Mouse (Mus musculus) intestine, embryonic 15.5 days (tissue): ENCODE measurements at regions not wholly inside any gene's neighbourhood (a gene's known extent, or its start where the extent isn't known, plus 50 kb on each side); places are given as distances from the start of the nearest gene placed in this dataset.
A peak's percentile ranks its signal among the peaks of the same experiment; 100 is the strongest.

ENCODE experiments used
- ATAC-seq: fragments of 200-750 bp; cut with Nextera tagmentation; 2 replicates; pipeline ENCODE4 v1.8.0; 2017; ENCODE audit warnings: moderate TSS enrichment, moderate library complexity
- H3K27ac ChIP-seq: fragments of 300-500 bp; sonication (generic); 2 replicates; pipeline ENCODE4 v1.5.1; 2015; ENCODE audit warnings: mild to moderate bottlenecking, inconsistent platforms
- H3K27me3 ChIP-seq: fragments of 300-500 bp; sonication (generic); replicated peaks from 2 replicates; pipeline ENCODE4 v1.6.1; 2015; ENCODE audit warnings: inconsistent platforms
- H3K36me3 ChIP-seq: fragments of 300-500 bp; sonication (generic); 2 replicates; pipeline ENCODE4 v1.6.1; 2015; ENCODE audit warnings: inconsistent platforms
- H3K4me1 ChIP-seq: fragments of 300-500 bp; sonication (generic); replicated peaks from 2 replicates; pipeline ENCODE4 v1.6.1; 2015; ENCODE audit warnings: inconsistent platforms
- H3K4me2 ChIP-seq: fragments of 300-500 bp; sonication (generic); replicated peaks from 2 replicates; pipeline ENCODE4 v1.6.1; 2015; ENCODE audit warnings: mild to moderate bottlenecking, inconsistent platforms
- H3K4me3 ChIP-seq: fragments of 300-500 bp; sonication (generic); replicated peaks from 2 replicates; pipeline ENCODE4 v1.5.1; 2015; ENCODE audit warnings: inconsistent platforms
- H3K9ac ChIP-seq: fragments of 300-500 bp; sonication (generic); 2 replicates; pipeline ENCODE4 v1.6.1; 2015; ENCODE audit warnings: inconsistent platforms
- H3K9me3 ChIP-seq: fragments of 300-500 bp; sonication (generic); 2 replicates; pipeline ENCODE4 v1.6.1; 2016; ENCODE audit warnings: inconsistent platforms
- WGBS: fragments of 180-500 bp; shearing (Covaris S2); methylation state at CpG from one replicate; pipeline ENCODE4 v1.1.7; 2015; 5-methylcytosine and 5-hydroxymethylcytosine counted together

DNA sequence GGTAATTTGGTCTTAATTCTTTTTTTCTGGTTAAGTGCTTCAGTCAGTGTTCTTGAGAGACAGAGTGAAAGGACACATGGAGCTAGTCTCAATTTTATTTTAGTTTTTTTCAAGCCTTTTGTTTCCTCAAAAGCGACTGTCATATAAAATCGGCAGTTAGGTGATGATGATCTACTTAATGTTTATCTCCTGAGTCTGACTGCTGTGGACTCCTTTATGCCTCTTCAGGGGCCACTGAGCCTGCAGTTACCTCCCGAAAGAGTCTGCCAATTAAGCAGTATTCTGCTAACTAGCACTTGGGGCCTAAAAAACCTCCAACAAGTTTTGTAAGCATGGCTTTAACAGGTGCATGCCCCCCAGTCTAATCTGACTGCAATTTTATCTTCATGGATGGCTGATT lies 170.0 kb upstream of the Flrt2 start:
- Histone ChIP-seq H3K9ac (no peak overlapping the region), H3K9me3 (no peaks in the 10 kb centered on the region), H3K4me2 (no peak overlapping the region), H3K4me3 (no peak overlapping the region), H3K4me1 (no peaks in the 10 kb centered on the region), H3K27me3 (no peaks in the 10 kb centered on the region), H3K27ac (no peak overlapping the region), H3K36me3 (no peaks in the 10 kb centered on the region)
- no peak for ATAC-seq
- 69% methylated on average over 3 of the region's 3 CpGs for WGBS

DNA sequence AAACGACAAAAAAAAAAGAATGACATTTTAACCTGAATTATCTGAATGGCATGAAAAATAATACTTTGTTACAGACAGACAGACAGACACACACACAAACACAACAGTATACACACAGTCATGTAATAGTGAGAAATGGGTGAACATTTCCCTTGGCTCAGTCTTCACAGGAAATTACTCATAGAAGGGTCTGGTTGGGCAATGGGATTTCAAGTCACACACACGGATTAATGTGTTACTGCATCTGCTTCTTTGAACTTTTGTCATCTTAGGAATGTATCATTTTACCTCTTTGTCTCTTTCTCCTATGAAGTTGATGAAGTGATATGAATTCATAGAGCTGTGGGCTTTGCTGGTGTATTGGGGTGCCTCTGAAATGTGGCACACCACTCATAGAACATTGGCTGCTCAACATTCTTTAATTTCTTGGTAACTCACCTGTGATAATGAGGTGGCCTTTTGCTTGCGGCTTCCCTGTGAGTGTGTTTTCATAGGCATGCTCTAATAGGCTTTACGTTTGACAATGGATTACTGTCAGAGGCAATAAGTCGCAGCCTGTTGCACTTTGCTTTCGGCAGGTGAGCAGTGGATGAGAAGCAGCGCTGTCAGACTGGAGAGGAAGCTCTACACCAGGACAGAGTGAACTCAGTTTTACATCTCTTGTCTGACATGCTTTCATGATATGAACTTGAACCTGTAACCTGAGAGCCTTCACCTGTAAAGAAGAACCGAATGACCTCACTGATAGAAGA lies 158.0 kb upstream of the Flrt2 start:
- WGBS: 64% methylated on average over 8 of the region's 8 CpGs
- no peak overlapping the region for H3K27ac ChIP-seq
- H3K4me3 ChIP-seq: no peak overlapping the region
- H3K4me1 ChIP-seq: no peaks in the 10 kb centered on the region
- H3K36me3 ChIP-seq: no peaks in the 10 kb centered on the region
- no peaks in the 10 kb centered on the region for H3K9me3 ChIP-seq
- no peaks in the 10 kb centered on the region for H3K27me3 ChIP-seq
- no peak overlapping the region for H3K4me2 ChIP-seq
- H3K9ac ChIP-seq: no peak overlapping the region
- ATAC-seq: no peak

DNA sequence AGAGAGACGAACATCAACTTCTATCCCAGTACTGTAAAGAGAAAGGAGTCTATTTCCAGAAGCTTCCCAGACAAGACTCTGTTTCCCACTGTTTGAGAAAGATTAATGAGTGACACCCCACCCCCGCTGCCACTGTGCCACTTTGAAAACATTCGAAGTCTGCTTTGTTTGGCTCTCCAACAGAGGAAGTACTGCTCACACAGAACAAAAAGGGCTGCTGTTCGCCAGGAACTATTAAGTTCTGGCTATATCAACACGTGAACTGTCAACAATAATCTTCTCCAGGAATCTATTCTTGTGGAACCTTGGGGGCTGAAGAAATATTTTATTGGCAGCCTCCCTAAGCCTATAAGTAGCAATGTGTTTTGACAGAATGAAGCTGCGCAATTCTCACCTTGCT lies 144.7 kb upstream of the Flrt2 start:
- H3K9ac ChIP-seq: no peak overlapping the region
- no peaks in the 10 kb centered on the region for H3K4me1 ChIP-seq
- H3K27me3 ChIP-seq: no peaks in the 10 kb centered on the region
- no peak for ATAC-seq
- no peak overlapping the region for H3K4me2 ChIP-seq
- no peaks in the 10 kb centered on the region for H3K9me3 ChIP-seq
- 30% methylated on average over 6 of the region's 6 CpGs for WGBS
- H3K4me3 ChIP-seq: no peak overlapping the region
- no peak overlapping the region for H3K27ac ChIP-seq
- H3K36me3 ChIP-seq: no peaks in the 10 kb centered on the region

DNA sequence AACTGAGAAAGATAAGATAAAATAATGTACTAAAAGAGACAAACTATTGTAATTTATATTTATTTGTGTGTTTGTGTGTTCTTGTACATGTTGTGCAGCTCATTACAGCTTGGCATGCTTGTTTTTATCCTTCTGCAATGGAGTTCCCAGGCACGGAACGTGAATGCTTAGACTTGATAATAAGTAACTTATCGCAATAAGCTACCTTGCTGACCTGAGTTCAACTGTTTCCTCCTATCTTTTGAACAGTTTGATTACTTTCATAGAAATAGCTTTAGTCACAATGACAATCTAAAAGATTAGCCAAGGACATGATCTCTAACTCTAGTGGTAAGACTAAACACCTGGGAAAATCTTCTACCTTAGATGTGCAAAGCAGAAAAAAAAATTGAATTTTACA lies 138.9 kb upstream of the Flrt2 start:
- H3K9me3 ChIP-seq: no peaks in the 10 kb centered on the region
- no peaks in the 10 kb centered on the region for H3K36me3 ChIP-seq
- WGBS: 69% methylated on average over 3 of the region's 3 CpGs
- H3K4me3 ChIP-seq: no peak overlapping the region
- no peak overlapping the region for H3K4me2 ChIP-seq
- no peak overlapping the region for H3K27ac ChIP-seq
- no peaks in the 10 kb centered on the region for H3K27me3 ChIP-seq
- H3K4me1 ChIP-seq: no peaks in the 10 kb centered on the region
- no peak overlapping the region for H3K9ac ChIP-seq
- peak; percentile 55; the same call in 1 of the 2 replicates for ATAC-seq

- Histone ChIP-seq H3K36me3 (no peaks in the 10 kb centered on the region), H3K27me3 (no peaks in the 10 kb centered on the region), H3K9ac (no peak overlapping the region), H3K27ac (no peak overlapping the region), H3K4me2 (no peak overlapping the region), H3K4me1 (no peaks in the 10 kb centered on the region), H3K4me3 (no peak overlapping the region), H3K9me3 (no peaks in the 10 kb centered on the region)
- 76% methylated on average over 6 of the region's 6 CpGs for WGBS
- no peak for ATAC-seq
These were observed 133.2 kb upstream of the Flrt2 start for GRCm38 (mm10) chr12:95558706-95559406.

DNA sequence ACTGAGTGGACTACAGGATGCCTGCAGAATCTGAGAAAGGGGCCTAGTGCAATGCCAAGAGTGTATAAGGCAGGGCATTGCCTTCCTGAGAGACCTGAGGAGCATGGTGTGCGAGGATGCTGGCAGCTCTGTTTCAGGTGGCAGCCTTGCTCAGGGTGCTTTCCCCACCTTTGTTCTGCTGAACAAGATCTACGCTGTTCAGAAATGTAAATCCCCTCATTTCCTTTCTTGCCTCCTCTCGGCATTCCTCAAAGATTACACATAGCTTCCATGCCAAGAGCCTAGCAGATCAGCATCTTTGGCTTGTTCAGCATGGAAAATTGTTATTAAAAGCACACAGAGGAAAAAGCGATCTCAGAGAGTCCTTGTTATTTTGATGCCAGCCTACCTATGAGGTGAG lies 128.6 kb upstream of the Flrt2 start:
- Histone ChIP-seq H3K9me3 (no peaks in the 10 kb centered on the region), H3K9ac (no peak overlapping the region), H3K27ac (no peak overlapping the region), H3K36me3 (no peaks in the 10 kb centered on the region), H3K4me3 (no peak overlapping the region), H3K4me2 (no peak overlapping the region), H3K27me3 (no peaks in the 10 kb centered on the region), H3K4me1 (no peaks in the 10 kb centered on the region)
- 48% methylated on average over 4 of the region's 4 CpGs for WGBS
- no peak for ATAC-seq

DNA sequence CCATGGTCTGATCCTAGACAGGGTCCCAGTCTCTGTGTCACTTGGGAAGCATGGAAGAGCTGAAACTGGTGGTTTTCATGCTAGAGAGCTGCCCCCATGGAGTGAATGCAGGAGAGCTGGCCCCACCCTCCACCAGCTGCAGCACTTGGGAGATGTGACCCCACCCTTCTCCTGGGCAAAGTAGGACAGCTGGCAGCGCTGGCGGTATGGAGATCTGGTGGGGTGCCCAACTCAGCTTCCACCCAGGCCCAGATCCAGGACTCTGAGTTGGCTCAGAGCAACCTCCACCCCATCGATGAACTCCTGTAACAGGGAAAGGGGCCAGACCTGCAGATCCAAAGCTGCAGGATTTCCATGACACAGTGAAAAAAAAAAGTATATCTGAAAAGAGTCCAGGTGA lies 115.3 kb upstream of the Flrt2 start:
- H3K36me3 ChIP-seq: no peaks in the 10 kb centered on the region
- no peak for ATAC-seq
- H3K4me1 ChIP-seq: no peaks in the 10 kb centered on the region
- no peak overlapping the region for H3K4me2 ChIP-seq
- no peaks in the 10 kb centered on the region for H3K27me3 ChIP-seq
- no peak overlapping the region for H3K9ac ChIP-seq
- no peak overlapping the region for H3K4me3 ChIP-seq
- no peaks in the 10 kb centered on the region for H3K9me3 ChIP-seq
- H3K27ac ChIP-seq: no peak overlapping the region
- 86% methylated on average over 3 of the region's 3 CpGs for WGBS

- no peaks in the 10 kb centered on the region for H3K4me1 ChIP-seq
- H3K27me3 ChIP-seq: no peaks in the 10 kb centered on the region
- no peaks in the 10 kb centered on the region for H3K9me3 ChIP-seq
- H3K9ac ChIP-seq: no peak overlapping the region
- no peak for ATAC-seq
- H3K4me2 ChIP-seq: no peak overlapping the region
- H3K27ac ChIP-seq: no peak overlapping the region
- H3K36me3 ChIP-seq: no peaks in the 10 kb centered on the region
- no peak overlapping the region for H3K4me3 ChIP-seq
These were observed 103.0 kb upstream of the Flrt2 start for GRCm38 (mm10) chr12:95589011-95589410.

DNA sequence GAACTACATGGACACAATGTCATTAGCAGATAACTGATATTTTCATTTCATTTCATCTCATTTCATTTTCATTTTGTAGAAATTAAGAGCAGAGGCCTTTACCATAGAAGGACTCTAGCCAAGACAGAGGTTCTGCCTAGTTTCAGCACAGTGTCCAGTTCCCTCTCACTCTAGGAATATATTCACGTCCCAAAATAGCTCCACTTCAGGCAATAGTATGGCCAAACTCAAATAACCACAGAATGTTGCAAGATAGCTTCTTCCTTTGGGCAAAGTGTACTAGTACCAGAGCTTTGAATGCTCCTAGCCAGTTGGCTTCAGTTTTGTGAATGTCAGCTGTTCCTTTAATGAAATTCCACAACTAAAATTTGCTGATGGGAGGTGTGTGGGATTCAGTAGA lies 72.7 kb upstream of the Flrt2 start:
- no peaks in the 10 kb centered on the region for H3K9me3 ChIP-seq
- H3K4me1 ChIP-seq: no peaks in the 10 kb centered on the region
- no peak for ATAC-seq
- no peaks in the 10 kb centered on the region for H3K27me3 ChIP-seq
- H3K36me3 ChIP-seq: no peaks in the 10 kb centered on the region
- no peak overlapping the region for H3K4me2 ChIP-seq
- H3K27ac ChIP-seq: no peak overlapping the region
- 88% methylated on average over 1 of the region's 1 CpGs for WGBS
- no peak overlapping the region for H3K9ac ChIP-seq
- no peak overlapping the region for H3K4me3 ChIP-seq

DNA sequence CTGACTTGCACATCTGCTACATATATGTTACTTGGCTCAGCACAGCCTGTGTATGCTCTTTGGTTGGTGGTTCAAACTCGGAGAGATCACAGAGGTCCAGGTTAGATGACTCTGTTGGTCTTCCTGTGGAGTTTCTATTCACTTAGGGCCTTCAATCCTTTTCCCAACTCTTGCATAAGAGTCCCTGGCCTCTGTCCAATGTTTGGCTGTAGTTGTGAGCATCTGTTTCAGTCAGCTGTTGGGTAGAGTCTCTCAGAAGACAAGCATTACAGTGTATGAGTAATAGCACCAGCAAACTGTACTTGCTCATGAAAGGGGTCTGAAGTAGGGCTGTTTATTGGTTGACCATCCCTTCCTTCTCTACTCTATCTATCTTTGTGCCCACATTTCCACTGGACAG lies 61.0 kb upstream of the Flrt2 start:
- Histone ChIP-seq H3K27me3 (no peaks in the 10 kb centered on the region), H3K4me3 (no peak overlapping the region), H3K4me1 (no peaks in the 10 kb centered on the region), H3K27ac (no peak overlapping the region), H3K36me3 (no peaks in the 10 kb centered on the region), H3K9ac (no peak overlapping the region), H3K4me2 (no peak overlapping the region), H3K9me3 (no peaks in the 10 kb centered on the region)
- 75% methylated on average over 1 of the region's 1 CpGs for WGBS
- ATAC-seq: no peak

GRCm38 (mm10) chr12:95636647-95637046 lies 55.4 kb upstream of the Flrt2 start:
- ATAC-seq: no peak
- Histone ChIP-seq H3K27me3 (no peaks in the 10 kb centered on the region), H3K4me2 (no peak overlapping the region), H3K9ac (no peak overlapping the region), H3K9me3 (no peaks in the 10 kb centered on the region), H3K27ac (no peak overlapping the region), H3K4me1 (no peaks in the 10 kb centered on the region; the same call in 1 of the 2 replicates), H3K36me3 (no peaks in the 10 kb centered on the region), H3K4me3 (no peak overlapping the region)

- Histone ChIP-seq H3K27me3 (no peaks in the 10 kb centered on the region), H3K27ac (no peak overlapping the region), H3K9ac (no peak overlapping the region), H3K36me3 (no peaks in the 10 kb centered on the region), H3K4me2 (no peak overlapping the region), H3K4me3 (no peak overlapping the region), H3K9me3 (no peaks in the 10 kb centered on the region), H3K4me1 (no peaks in the 10 kb centered on the region; the same call in 1 of the 2 replicates)
- no peak for ATAC-seq
These were observed 52.1 kb upstream of the Flrt2 start for GRCm38 (mm10) chr12:95639892-95640291.

- ATAC-seq: peak; percentile 70; the same call in 1 of the 2 replicates
- Histone ChIP-seq H3K27me3 (no peaks in the 10 kb centered on the region), H3K36me3 (no peaks in the 10 kb centered on the region), H3K4me1 (no peaks in the 10 kb centered on the region; the same call in 1 of the 2 replicates), H3K4me2 (no peak overlapping the region), H3K9me3 (no peaks in the 10 kb centered on the region), H3K9ac (no peak overlapping the region), H3K4me3 (no peak overlapping the region), H3K27ac (no peak overlapping the region)
These were observed 50.4 kb upstream of the Flrt2 start for GRCm38 (mm10) chr12:95641628-95642027.
